Mouse (Mus musculus) small intestine, adult 2 months (tissue): ENCODE results near the gene Cox7a1.

Source experiments
- CTCF ChIP-seq: fragments of 200-500 bp; IDR thresholded peaks from 2 replicates; pipeline ENCODE4 v1.5.1; 2012; ENCODE audit warnings: low read depth, mild to moderate bottlenecking, control low read depth, inconsistent platforms, low read length, moderate library complexity, mixed read lengths; ENCODE audit not compliant: insufficient replicate concordance, insufficient read length; ENCODE audit errors: extremely low read depth
- POLR2A ChIP-seq: fragments of 200-500 bp; IDR thresholded peaks from 2 replicates; pipeline ENCODE4 v1.6.1; 2012; ENCODE audit warnings: low read depth, mild to moderate bottlenecking, control low read depth, inconsistent platforms, low read length, moderate library complexity

DNA sequence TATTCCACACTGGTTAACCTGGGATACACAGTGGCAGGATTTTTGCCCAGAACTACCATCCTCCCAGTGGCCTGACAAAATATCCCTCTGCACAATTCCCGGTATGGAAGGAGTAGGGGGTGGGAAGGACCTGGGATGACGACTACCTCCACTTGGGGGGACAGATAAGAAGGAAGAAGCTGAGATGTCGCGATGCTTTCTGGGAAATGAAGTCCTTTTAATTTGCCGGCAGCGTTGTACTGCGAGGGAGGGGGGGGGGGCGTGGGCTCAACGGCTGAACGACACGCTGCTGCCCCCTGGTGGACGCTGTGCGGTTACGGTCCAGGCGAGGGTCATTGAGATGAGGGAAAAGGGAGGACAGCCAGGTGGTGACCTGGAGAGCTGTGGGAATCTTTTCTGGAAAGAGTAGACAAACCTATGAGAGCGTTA, 32.8 kb downstream of the Cox7a1 start:
- TF ChIP-seq POLR2A (no peak; the same call in 1 of the 2 replicates), CTCF (peak; percentile 85)
